Mouse (Mus musculus) heart, adult 2 months (tissue): Measurements from ENCODE around the gene Pdss2. TPM values are rescaled to one million over a fixed set of nuclear protein-coding genes. Genes with fewer than 3 reads are reported as not detected.

Experiments used
- DNase-seq, 2 experiments: peaks; one replicate each; pipeline ENCODE4 v3.0.0; 2021
- H3K27ac ChIP-seq: fragments of 200-600 bp; 2 replicates; pipeline ENCODE4 v1.8.1; 2022
- H3K27me3 ChIP-seq: fragments of 200-500 bp; 2 replicates; pipeline ENCODE4 v1.6.1; 2012; ENCODE audit warnings: mild to moderate bottlenecking, low read length, inconsistent platforms, mixed read lengths; ENCODE audit not compliant: control insufficient read depth, insufficient read depth
- H3K36me3 ChIP-seq: fragments of 200-500 bp; 2 replicates; pipeline ENCODE4 v1.6.1; 2012; ENCODE audit warnings: low read length, inconsistent platforms; ENCODE audit not compliant: control insufficient read depth, insufficient read depth
- H3K4me1 ChIP-seq: fragments of 200-500 bp; 2 replicates; pipeline ENCODE4 v1.6.1; 2011; ENCODE audit warnings: low read length; ENCODE audit not compliant: control insufficient read depth, insufficient read depth
- H3K4me3 ChIP-seq: fragments of 200-600 bp; 2 replicates; pipeline ENCODE4 v1.8.1; 2022
- H3K79me2 ChIP-seq: fragments of 200-500 bp; replicated peaks from 2 replicates; pipeline ENCODE4 v1.6.1; 2012; ENCODE audit warnings: mild to moderate bottlenecking, inconsistent platforms, low read length, moderate library complexity, mixed read lengths; ENCODE audit not compliant: control insufficient read depth, insufficient read depth
- H3K9ac ChIP-seq: fragments of 200-500 bp; 2 replicates; pipeline ENCODE4 v1.6.1; 2012; ENCODE audit warnings: low read depth, mild to moderate bottlenecking, control low read depth, inconsistent platforms, low read length, mixed read lengths
- CTCF ChIP-seq: fragments of 200-600 bp; IDR thresholded peaks from 2 replicates; pipeline ENCODE4 v1.8.1; 2022; ENCODE audit warnings: antibody characterized with exemption, mild to moderate bottlenecking, moderate library complexity
- EP300 ChIP-seq: fragments of 200-500 bp; IDR thresholded peaks from 2 replicates; pipeline ENCODE4 v1.6.1; 2011; ENCODE audit warnings: low read depth, low read length, control low read depth; ENCODE audit not compliant: insufficient read depth
- POLR2A ChIP-seq: fragments of 200-500 bp; IDR thresholded peaks from 2 replicates; pipeline ENCODE4 v1.6.1; 2011; ENCODE audit warnings: mild to moderate bottlenecking, low read depth, low read length, control low read depth; ENCODE audit not compliant: insufficient read depth
- WGBS: fragments of 180-500 bp; shearing (Covaris S2); methylation state at CpG from one replicate; pipeline ENCODE4 v1.1.7; 2018; 5-methylcytosine and 5-hydroxymethylcytosine counted together
- intact Hi-C: fragments of 180-260 bp; cut with DNase I; formaldehyde crosslinking; loops from one replicate; pipeline ENCODE4 v1.15.1; 2025
- polyA plus RNA-seq: library from polyadenylated mRNA; depleted of rRNA; stranded (reverse); fragments of >200 nt; gene quantifications from 2 replicates; pipeline ENCODE4 v1.2.3, GENCODE M21; 2012
- total RNA-seq, 2 experiments: library from RNA; stranded (reverse); gene quantifications; 2 replicates each; pipeline ENCODE4 v1.2.3; 2021

The Pdss2 gene
- total and polyA plus RNA-seq, 3 experiments = 16.6 to 33.7 (median 31.1) TPM

DNA sequence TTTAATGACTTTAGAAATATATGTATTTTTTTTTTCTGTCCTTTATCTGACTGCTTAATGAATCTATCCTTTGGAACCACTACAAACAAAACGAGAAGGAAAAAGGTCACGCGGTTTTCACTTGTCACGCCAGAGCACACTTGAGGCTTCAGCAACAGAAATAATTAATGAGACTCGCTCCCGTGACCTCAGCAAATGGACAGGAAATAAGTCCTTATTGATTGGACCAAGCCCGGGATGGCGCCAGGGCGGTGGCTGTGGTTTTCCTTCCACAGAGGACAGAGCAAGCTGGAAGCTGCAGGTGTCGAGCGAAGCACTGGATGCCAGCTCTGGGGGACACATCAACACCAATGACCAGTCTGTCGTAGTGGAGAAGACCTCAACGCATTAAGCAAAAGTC, 218.8 kb downstream of the Pdss2 start:
- intact Hi-C loops = no loop called here
- Histone ChIP-seq H3K9ac (no peak overlapping the region), H3K79me2 (no peaks in the 10 kb centered on the region), H3K27ac (no peak overlapping the region), H3K4me1 (no peaks in the 10 kb centered on the region; the same call in 1 of the 2 replicates), H3K4me3 (no peak overlapping the region), H3K27me3 (no peaks in the 10 kb centered on the region), H3K36me3 (no peaks in the 10 kb centered on the region)
- WGBS = 68% methylated on average over 13 of the region's 13 CpGs
- TF ChIP-seq CTCF (no peak), POLR2A (no peak), EP300 (no peak)
- no peak for DNase-seq

GRCm38 (mm10) chr10:43440981-43441740, 219.9 kb downstream of the Pdss2 start:
- Histone ChIP-seq H3K36me3 (no peaks in the 10 kb centered on the region), H3K4me1 (no peaks in the 10 kb centered on the region; the same call in 1 of the 2 replicates), H3K79me2 (no peaks in the 10 kb centered on the region), H3K4me3 (no peak overlapping the region), H3K27ac (no peak overlapping the region), H3K27me3 (no peaks in the 10 kb centered on the region; the same call in 1 of the 2 replicates), H3K9ac (no peak overlapping the region)
- TF ChIP-seq POLR2A = no peak
- no peak for TF ChIP-seq EP300
- no peak for TF ChIP-seq CTCF
- intact Hi-C loops = no loop called here
- WGBS = 81% methylated on average over 15 of the region's 15 CpGs
- no peak for DNase-seq

DNA sequence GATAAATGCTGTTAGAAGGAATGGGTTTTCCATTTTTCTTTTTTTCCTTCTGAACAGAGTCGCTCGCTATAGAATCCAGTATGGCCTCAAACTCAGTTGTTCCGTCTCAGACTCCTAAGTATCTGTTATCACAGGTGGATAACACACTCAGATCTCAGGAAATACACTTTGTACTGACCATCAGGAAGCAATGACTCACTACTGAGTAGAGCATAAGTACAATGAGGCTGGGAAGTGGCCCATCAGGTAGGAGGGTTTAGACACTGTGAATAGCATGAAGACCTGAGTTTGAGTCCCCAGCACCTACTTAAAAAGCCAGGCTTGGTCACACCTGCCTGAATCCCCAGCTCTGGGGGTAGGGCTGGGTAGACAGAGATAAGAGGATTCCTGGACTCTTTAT, 227.4 kb downstream of the Pdss2 start:
- Histone ChIP-seq H3K4me1 (no peaks in the 10 kb centered on the region), H3K4me3 (no peak overlapping the region), H3K27ac (no peak overlapping the region), H3K36me3 (no peaks in the 10 kb centered on the region), H3K9ac (no peak overlapping the region), H3K27me3 (no peaks in the 10 kb centered on the region; the same call in 1 of the 2 replicates), H3K79me2 (no peaks in the 10 kb centered on the region)
- TF ChIP-seq CTCF (no peak), POLR2A (no peak), EP300 (no peak)
- intact Hi-C loops = no loop called here
- DNase-seq = no peak
- WGBS = 61% methylated on average over 3 of the region's 3 CpGs

DNA sequence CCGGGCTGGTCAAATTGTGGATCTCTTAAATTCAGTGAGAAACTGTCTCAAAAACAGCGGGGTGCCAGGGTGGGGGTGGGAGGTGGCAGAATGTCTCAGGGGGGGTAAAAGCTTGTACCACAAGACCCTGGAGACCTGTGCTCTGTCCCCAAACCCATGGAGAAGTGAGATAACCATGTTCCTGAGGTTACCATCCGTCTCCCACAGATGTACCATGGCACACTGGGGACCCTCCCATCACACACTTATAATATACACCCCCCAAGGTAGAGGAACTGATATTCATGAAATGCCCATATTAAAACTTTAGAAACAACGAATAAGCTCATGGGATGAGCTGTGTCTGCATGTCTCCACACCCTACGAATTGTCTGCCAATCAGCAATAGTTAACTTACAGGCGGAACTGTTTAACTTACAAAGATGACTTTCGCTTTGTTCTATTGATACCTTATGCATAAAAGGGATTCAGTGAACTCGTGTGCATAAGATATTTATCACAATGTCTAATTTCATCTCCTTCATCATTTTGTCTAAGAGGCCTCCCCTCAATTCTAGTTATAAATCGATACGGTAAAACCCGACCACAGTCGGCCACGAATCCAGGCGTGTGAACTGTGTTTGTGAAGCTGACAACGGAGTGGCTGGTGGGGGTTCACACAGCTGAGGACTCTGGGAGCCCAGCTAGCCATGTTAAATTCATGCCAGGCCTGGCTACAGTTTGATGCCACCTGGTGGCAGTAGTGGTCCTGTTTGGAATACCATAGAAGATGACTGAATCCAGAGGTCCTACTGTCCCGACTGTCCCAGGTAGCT, 230.8 kb downstream of the Pdss2 start:
- H3K4me1 ChIP-seq = no peaks in the 10 kb centered on the region
- H3K36me3 ChIP-seq = no peaks in the 10 kb centered on the region
- H3K4me3 ChIP-seq = no peak overlapping the region
- WGBS = 25% methylated on average over 16 of the region's 16 CpGs
- TF ChIP-seq CTCF (peak; percentile 75), POLR2A (no peak), EP300 (peak; percentile 72)
- H3K9ac ChIP-seq = no peak overlapping the region
- DNase-seq = peak; percentile 68 to 71
- H3K79me2 ChIP-seq = no peaks in the 10 kb centered on the region
- no peaks in the 10 kb centered on the region for H3K27me3 ChIP-seq
- H3K27ac ChIP-seq = no peak overlapping the region
- intact Hi-C loops = no loop called here

DNA sequence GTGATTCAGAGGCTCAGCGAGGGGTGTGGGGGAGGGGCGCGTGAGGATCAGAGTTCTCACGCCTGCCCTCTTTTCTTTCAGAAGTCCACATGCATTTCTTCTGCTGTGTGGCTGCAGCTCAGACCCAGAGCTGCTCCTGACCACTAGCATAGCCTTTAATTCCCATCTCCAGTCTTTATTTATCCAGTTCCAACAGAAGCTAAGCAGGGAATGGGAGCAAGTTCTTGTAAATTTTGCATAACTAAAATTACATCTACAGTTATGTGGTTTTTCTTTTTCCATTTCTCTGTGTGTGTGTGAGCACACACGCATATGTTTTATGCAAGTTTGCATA, 231.3 kb downstream of the Pdss2 start:
- 19% methylated on average over 5 of the region's 5 CpGs for WGBS
- intact Hi-C loops = no loop called here
- Histone ChIP-seq H3K4me3 (no peak overlapping the region), H3K4me1 (no peaks in the 10 kb centered on the region), H3K27me3 (no peaks in the 10 kb centered on the region), H3K9ac (no peak overlapping the region), H3K27ac (no peak overlapping the region), H3K36me3 (no peaks in the 10 kb centered on the region), H3K79me2 (no peaks in the 10 kb centered on the region)
- TF ChIP-seq CTCF (no peak), EP300 (no peak), POLR2A (no peak)
- DNase-seq = no peak

DNA sequence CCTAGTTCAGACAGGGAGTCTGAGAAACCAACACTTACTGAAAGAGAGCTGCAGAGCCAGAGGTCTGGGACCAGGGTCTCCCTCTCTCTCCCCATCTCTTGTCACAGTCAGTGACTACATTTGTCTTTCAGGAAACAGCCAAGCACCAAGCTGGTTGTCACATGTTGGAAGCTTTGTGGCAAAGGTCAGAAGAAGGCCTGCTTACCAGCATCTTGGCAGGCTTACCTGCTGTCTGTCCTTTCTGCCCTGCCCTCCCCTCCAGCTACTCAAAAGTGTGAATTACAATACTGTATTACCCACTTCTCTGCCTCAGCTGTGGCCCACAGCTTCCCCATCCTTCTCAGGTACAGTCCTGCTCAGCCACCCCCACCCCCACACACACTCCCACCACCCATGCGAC, 232.9 kb downstream of the Pdss2 start:
- Histone ChIP-seq H3K4me3 (no peak overlapping the region), H3K4me1 (no peaks in the 10 kb centered on the region), H3K27ac (peak overlapping the region; percentile 77), H3K36me3 (no peaks in the 10 kb centered on the region), H3K79me2 (no peaks in the 10 kb centered on the region), H3K27me3 (no peaks in the 10 kb centered on the region), H3K9ac (peak overlapping the region; percentile 6; the same call in 1 of the 2 replicates)
- intact Hi-C loops = no loop called here
- WGBS = 44% methylated on average over 1 of the region's 1 CpGs
- TF ChIP-seq CTCF = no peak
- no peak for TF ChIP-seq POLR2A
- no peak for TF ChIP-seq EP300
- peak in 1 of 2 experiments; percentile 11 for DNase-seq
